Mouse (Mus musculus): ENCODE data around the gene Il27ra. TPM values are rescaled to one million over a fixed set of nuclear protein-coding genes. Genes with fewer than 3 reads are reported as not detected.
A peak's percentile ranks its signal among the peaks of the same experiment; 100 is the strongest.

Il27ra gene
- polyA plus RNA-seq, 1 experiment from 2014 or later, result 1.1 TPM

DNA sequence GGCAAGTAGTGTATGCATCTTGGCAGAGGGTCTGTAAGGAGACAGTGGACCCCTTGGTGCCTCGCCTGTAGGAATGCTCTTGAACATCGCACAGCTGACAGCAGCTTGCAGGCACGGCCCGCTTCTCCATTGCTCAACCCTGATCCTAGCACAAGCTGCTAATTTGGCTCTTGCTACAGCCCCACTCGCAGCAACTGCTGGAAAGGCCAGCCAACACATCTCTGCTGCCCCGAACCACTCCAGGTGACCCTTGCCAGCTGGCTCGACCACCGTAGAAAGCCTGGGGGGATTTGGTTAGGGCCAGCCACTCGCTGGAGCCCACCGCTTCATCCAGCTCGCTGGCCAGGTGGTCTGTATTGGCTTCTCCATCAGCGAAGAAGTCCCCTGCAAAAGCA, 556 bp upstream of the Il27ra start:
- ATAC-seq (ENCODE audit: low read depth), result no peak
- no peaks in the 10 kb centered on the region for H3K9me3 ChIP-seq (replicated peaks)
- peaks cover 76% of the 10 kb centered on the region for H3K27me3 ChIP-seq
- no peaks in the 10 kb centered on the region for H3K36me3 ChIP-seq
- no peak overlapping the region for H3K9ac ChIP-seq
- H3K4me1 ChIP-seq (replicated peaks), result peaks cover 12% of the 10 kb centered on the region; the same call in 1 of the 2 replicates
- no peak for DNase-seq
- H3K27ac ChIP-seq, result no peak overlapping the region
- 28% methylated on average over 12 of the region's 12 CpGs for whole genome bisulfite sequencing (ENCODE audit: insufficient replicate concordance)
- H3K4me3 ChIP-seq (replicated peaks), result peak overlapping the region; percentile 42; the same call in 1 of the 2 replicates
- peak overlapping the region; percentile 57 for H3K4me2 ChIP-seq

DNA sequence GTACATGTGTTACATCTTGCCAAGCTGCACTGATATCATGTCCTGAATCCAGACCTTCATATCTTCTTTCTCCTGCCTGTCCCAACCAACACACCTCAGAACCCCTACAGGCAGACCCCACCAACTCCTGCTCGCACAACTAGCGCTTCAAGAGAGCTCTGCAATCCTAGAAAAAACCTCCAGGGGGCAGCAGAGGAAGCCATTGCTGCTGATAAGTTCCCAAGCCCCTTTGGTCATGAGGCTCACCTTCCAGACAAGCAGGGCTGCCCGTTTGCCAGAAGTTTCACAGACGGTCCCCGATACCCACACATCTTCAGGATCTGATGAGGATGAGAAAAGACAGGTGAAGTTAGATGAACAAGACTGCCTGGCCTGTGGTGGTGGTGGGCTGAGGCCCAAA, 3.3 kb downstream of the Il27ra start:
- H3K27ac ChIP-seq, result no peak overlapping the region

GRCm38 (mm10) chr8:84038015-84038414, 4.4 kb downstream of the Il27ra start:
- H3K9ac ChIP-seq, result no peak overlapping the region
- H3K4me1 ChIP-seq (replicated peaks), result peaks cover 8% of the 10 kb centered on the region; the same call in 1 of the 2 replicates
- ATAC-seq (ENCODE audit: low read depth), result no peak
- no peak for DNase-seq
- H3K27me3 ChIP-seq, result peaks cover 47% of the 10 kb centered on the region
- no peaks in the 10 kb centered on the region for H3K36me3 ChIP-seq
- H3K4me3 ChIP-seq (replicated peaks), result no peak overlapping the region
- 62% methylated on average over 5 of the region's 5 CpGs for WGBS (ENCODE audit: insufficient replicate concordance)
- H3K27ac ChIP-seq, result no peak overlapping the region
- no peak overlapping the region for H3K4me2 ChIP-seq
- no peaks in the 10 kb centered on the region for H3K9me3 ChIP-seq (replicated peaks)

More for the DNA sequence above, 3.3 kb downstream of the Il27ra start:
- no peak overlapping the region for H3K4me3 ChIP-seq (replicated peaks)
- peak; percentile 41 for DNase-seq
- WGBS (ENCODE audit: insufficient replicate concordance), result 5% methylated on average over 5 of the region's 5 CpGs
- no peak for ATAC-seq (ENCODE audit: low read depth)
- H3K4me2 ChIP-seq, result no peak overlapping the region
- H3K9me3 ChIP-seq (replicated peaks), result no peaks in the 10 kb centered on the region
- H3K27me3 ChIP-seq, result peaks cover 57% of the 10 kb centered on the region
- peaks cover 8% of the 10 kb centered on the region; the same call in 1 of the 2 replicates for H3K4me1 ChIP-seq (replicated peaks)
- no peak overlapping the region for H3K9ac ChIP-seq
- H3K36me3 ChIP-seq, result no peaks in the 10 kb centered on the region

GRCm38 (mm10) chr8:84032777-84033176, 9.6 kb downstream of the Il27ra start:
- Histone ChIP-seq H3K36me3 (no peaks in the 10 kb centered on the region), H3K27me3 (peaks cover 29% of the 10 kb centered on the region), H3K4me1 (replicated peaks) (no peaks in the 10 kb centered on the region), H3K27ac (no peak overlapping the region), H3K4me3 (replicated peaks) (no peak overlapping the region), H3K9ac (no peak overlapping the region), H3K4me2 (no peak overlapping the region), H3K9me3 (replicated peaks) (no peaks in the 10 kb centered on the region)
- ATAC-seq (ENCODE audit: low read depth) (no peak), DNase-seq (no peak)
- 61% methylated on average over 4 of the region's 4 CpGs for WGBS (ENCODE audit: insufficient replicate concordance)

DNA sequence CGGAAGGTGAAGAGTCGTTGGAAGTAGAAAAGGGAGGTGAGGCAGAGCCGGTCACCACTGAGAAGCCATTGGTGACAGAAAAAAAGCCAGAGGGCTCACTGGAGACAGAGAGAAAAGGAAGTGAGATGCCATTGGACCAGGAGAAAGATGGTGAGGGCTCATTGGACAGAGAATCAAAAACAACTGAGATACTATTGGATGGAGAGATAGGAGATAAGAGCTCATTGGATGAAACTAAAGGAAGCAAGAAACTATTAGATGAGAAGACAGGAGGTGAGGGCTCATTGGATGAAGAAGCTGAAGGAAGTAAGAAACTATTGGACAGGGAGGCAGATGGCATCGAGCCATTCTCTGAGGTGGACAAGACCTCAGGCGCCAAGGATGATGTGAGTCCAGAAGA, 13.1 kb downstream of the Il27ra start:
- DNase-seq, result no peak
- Histone ChIP-seq H3K36me3 (no peaks in the 10 kb centered on the region), H3K4me1 (replicated peaks) (peaks cover 7% of the 10 kb centered on the region), H3K9me3 (replicated peaks) (no peaks in the 10 kb centered on the region), H3K4me3 (replicated peaks) (no peak overlapping the region), H3K27me3 (peaks cover 56% of the 10 kb centered on the region), H3K4me2 (no peak overlapping the region), H3K27ac (no peak overlapping the region), H3K9ac (no peak overlapping the region)
- WGBS (ENCODE audit: insufficient replicate concordance), result 67% methylated on average over 5 of the region's 5 CpGs
- no peak for ATAC-seq (ENCODE audit: low read depth)

DNA sequence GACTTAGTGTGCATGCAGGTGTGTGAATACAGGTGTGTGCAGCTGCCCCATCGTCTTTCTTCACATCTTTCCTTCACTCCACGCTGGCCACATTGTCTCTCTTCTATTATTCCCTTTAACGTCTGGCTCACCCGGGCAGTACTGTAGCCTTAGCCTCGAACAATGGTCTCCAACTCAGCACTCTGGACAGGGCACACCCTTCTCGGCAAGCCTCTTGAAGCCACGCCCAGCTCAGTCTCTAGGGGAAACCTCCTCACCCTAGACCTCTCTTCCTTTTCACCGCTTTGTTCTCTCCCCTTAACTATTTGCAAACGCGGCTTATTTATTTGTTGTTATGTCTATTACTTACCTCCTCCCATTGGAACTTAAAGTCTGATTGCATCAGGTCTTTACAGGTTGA, 14.9 kb downstream of the Il27ra start:
- H3K27me3 ChIP-seq, result peaks cover 75% of the 10 kb centered on the region
- no peaks in the 10 kb centered on the region for H3K36me3 ChIP-seq
- H3K4me3 ChIP-seq (replicated peaks), result no peak overlapping the region
- peaks cover 13% of the 10 kb centered on the region for H3K4me1 ChIP-seq (replicated peaks)
- 7% methylated on average over 10 of the region's 10 CpGs for WGBS (ENCODE audit: insufficient replicate concordance)
- DNase-seq (no peak), ATAC-seq (ENCODE audit: low read depth) (no peak)
- H3K27ac ChIP-seq, result no peak overlapping the region
- H3K4me2 ChIP-seq, result no peak overlapping the region
- H3K9me3 ChIP-seq (replicated peaks), result no peaks in the 10 kb centered on the region
- H3K9ac ChIP-seq, result no peak overlapping the region

DNA sequence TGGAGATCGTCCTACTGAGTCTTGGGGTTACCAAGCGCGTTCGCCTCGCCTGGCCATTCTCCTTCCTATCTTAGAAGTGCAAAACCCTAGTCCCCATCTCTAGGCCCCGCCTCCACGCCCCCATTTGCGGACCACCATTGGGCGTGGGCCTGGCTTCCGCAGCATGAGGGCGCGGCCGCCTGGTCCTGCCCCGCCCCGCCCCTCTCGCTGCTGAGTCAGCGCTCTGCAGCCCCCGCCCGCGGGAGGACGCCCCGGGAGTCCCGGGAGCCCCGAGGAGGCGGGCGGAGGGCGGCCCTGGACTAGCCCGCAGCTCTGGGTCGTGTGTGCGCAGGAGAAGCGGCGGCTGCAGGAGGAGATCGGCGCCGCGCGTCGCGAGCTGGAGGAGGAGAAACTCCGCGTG, 16.5 kb downstream of the Il27ra start:
- Histone ChIP-seq H3K4me3 (replicated peaks) (peak overlapping the region; percentile 44), H3K27me3 (peaks cover 86% of the 10 kb centered on the region), H3K36me3 (no peaks in the 10 kb centered on the region), H3K27ac (no peak overlapping the region), H3K4me2 (peak overlapping the region; percentile 62), H3K9ac (no peak overlapping the region), H3K9me3 (replicated peaks) (no peaks in the 10 kb centered on the region), H3K4me1 (replicated peaks) (peaks cover 17% of the 10 kb centered on the region)
- DNase-seq, result peak; percentile 27
- under 1% methylated on average over 41 of the region's 41 CpGs for WGBS (ENCODE audit: insufficient replicate concordance)
- peak; percentile 40; the same call in 1 of the 2 replicates for ATAC-seq (ENCODE audit: low read depth)

DNA sequence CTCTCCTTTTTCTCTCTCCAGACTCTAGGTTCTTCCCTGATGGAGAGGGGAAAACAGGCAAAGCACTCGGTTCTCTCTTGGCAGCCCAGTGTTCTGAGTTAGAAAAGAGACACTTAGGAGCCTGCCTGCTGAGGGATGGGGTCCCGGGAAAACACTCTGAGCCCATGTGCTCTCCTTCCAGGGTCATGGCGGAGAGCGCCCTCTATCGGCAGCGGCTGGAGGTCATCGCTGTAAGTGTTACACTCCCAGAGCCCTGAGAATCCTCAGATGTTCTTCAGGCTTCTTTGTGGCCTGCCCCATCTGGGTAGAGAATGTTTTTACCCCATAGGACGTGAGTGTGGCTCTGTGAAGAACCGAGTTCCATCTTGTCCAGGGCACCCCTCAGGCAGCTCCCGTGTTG, 18.2 kb downstream of the Il27ra start:
- no peaks in the 10 kb centered on the region for H3K36me3 ChIP-seq
- H3K9me3 ChIP-seq (replicated peaks), result no peaks in the 10 kb centered on the region
- no peak for ATAC-seq (ENCODE audit: low read depth)
- peaks cover 96% of the 10 kb centered on the region for H3K27me3 ChIP-seq
- WGBS (ENCODE audit: insufficient replicate concordance), result 11% methylated on average over 10 of the region's 10 CpGs
- H3K4me2 ChIP-seq, result no peak overlapping the region
- no peak overlapping the region for H3K27ac ChIP-seq
- peak; percentile 30 for DNase-seq
- peaks cover 17% of the 10 kb centered on the region for H3K4me1 ChIP-seq (replicated peaks)
- no peak overlapping the region for H3K4me3 ChIP-seq (replicated peaks)
- no peak overlapping the region for H3K9ac ChIP-seq

GRCm38 (mm10) chr8:84023631-84024030, 18.8 kb downstream of the Il27ra start:
- H3K9ac ChIP-seq, result no peak overlapping the region
- WGBS (ENCODE audit: insufficient replicate concordance), result 62% methylated on average over 1 of the region's 1 CpGs
- H3K27me3 ChIP-seq, result peaks cover 90% of the 10 kb centered on the region
- H3K4me1 ChIP-seq (replicated peaks), result peaks cover 17% of the 10 kb centered on the region
- DNase-seq (no peak), ATAC-seq (ENCODE audit: low read depth) (no peak)
- no peaks in the 10 kb centered on the region for H3K9me3 ChIP-seq (replicated peaks)
- H3K4me2 ChIP-seq, result no peak overlapping the region
- H3K27ac ChIP-seq, result no peak overlapping the region
- no peaks in the 10 kb centered on the region for H3K36me3 ChIP-seq
- no peak overlapping the region for H3K4me3 ChIP-seq (replicated peaks)

- H3K4me2 ChIP-seq, result no peak overlapping the region
- no peak overlapping the region for H3K4me3 ChIP-seq (replicated peaks)
- H3K4me1 ChIP-seq (replicated peaks), result peaks cover 17% of the 10 kb centered on the region
- H3K27ac ChIP-seq, result no peak overlapping the region
- H3K9me3 ChIP-seq (replicated peaks), result no peaks in the 10 kb centered on the region
- DNase-seq, result no peak
- H3K27me3 ChIP-seq, result peaks cover 89% of the 10 kb centered on the region
- 20% methylated on average over 5 of the region's 5 CpGs for WGBS (ENCODE audit: insufficient replicate concordance)
- no peak for ATAC-seq (ENCODE audit: low read depth)
- H3K36me3 ChIP-seq, result no peaks in the 10 kb centered on the region
- no peak overlapping the region for H3K9ac ChIP-seq
Observed at GRCm38 (mm10) chr8:84023085-84023484, 19.3 kb downstream of the Il27ra start.

GRCm38 (mm10) chr8:84021569-84021968, 20.8 kb downstream of the Il27ra start:
- WGBS (ENCODE audit: insufficient replicate concordance), result 40% methylated on average over 12 of the region's 12 CpGs
- 0 out of 2 replicates have a peak overlapping the region, but pooled peaks have one; percentile 2 for H3K4me2 ChIP-seq
- no peak for DNase-seq
- no peak overlapping the region for H3K9ac ChIP-seq
- peaks cover 17% of the 10 kb centered on the region for H3K4me1 ChIP-seq (replicated peaks)
- ATAC-seq (ENCODE audit: low read depth), result no peak
- no peaks in the 10 kb centered on the region for H3K36me3 ChIP-seq
- no peak overlapping the region for H3K27ac ChIP-seq
- H3K9me3 ChIP-seq (replicated peaks), result no peaks in the 10 kb centered on the region
- H3K27me3 ChIP-seq, result peaks cover 80% of the 10 kb centered on the region
- H3K4me3 ChIP-seq (replicated peaks), result no peak overlapping the region

DNA sequence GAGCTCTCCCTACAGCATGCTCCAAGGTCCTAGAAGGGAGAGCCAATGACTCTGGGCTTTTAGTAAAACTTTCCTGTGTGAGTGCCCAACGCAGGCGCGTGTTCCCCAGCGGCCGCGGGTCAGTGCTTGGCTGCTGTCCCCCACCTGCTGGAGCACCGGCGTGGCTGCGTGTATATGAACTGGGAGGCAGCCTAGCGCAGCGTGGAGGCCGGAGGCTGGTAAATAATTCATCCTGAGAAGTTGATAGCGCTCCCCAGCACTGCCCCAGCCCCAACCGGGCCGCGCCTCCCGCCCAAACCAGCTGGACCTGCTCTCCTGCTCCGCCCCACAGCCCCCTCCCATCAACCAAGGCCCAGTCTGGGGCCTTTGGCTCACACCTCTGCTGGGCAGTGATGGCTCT, 21.3 kb downstream of the Il27ra start, which contains the start of gene Palm3:
Gene Palm3, plus strand, starts transcription at position 376 of the 400 bp plus-strand sequence.
- no peaks in the 10 kb centered on the region for H3K9me3 ChIP-seq (replicated peaks)
- ATAC-seq (ENCODE audit: low read depth) (no peak), DNase-seq (no peak)
- H3K27me3 ChIP-seq, result peaks cover 75% of the 10 kb centered on the region
- no peaks in the 10 kb centered on the region for H3K36me3 ChIP-seq
- H3K4me3 ChIP-seq (replicated peaks), result no peak within 1 kb of the TSS
- H3K4me2 ChIP-seq, result 0 out of 2 replicates have a peak within 1 kb of the TSS, but pooled peaks have one; percentile 2
- H3K27ac ChIP-seq, result no peak within 1 kb of the TSS
- peaks cover 15% of the 10 kb centered on the region for H3K4me1 ChIP-seq (replicated peaks)
- no peak within 1 kb of the TSS for H3K9ac ChIP-seq
- 17% methylated on average over 18 of the region's 18 CpGs for WGBS (ENCODE audit: insufficient replicate concordance)
